Mouse (Mus musculus) induced T-regulatory cell, adult 2 months (primary cell): ENCODE results near the gene Tpra1.

ENCODE experiments used
- DNase-seq: peaks from one replicate; pipeline ENCODE4 v3.0.0-alpha.2; 2012; ENCODE audit warnings: low read depth

The Tpra1 gene

DNA sequence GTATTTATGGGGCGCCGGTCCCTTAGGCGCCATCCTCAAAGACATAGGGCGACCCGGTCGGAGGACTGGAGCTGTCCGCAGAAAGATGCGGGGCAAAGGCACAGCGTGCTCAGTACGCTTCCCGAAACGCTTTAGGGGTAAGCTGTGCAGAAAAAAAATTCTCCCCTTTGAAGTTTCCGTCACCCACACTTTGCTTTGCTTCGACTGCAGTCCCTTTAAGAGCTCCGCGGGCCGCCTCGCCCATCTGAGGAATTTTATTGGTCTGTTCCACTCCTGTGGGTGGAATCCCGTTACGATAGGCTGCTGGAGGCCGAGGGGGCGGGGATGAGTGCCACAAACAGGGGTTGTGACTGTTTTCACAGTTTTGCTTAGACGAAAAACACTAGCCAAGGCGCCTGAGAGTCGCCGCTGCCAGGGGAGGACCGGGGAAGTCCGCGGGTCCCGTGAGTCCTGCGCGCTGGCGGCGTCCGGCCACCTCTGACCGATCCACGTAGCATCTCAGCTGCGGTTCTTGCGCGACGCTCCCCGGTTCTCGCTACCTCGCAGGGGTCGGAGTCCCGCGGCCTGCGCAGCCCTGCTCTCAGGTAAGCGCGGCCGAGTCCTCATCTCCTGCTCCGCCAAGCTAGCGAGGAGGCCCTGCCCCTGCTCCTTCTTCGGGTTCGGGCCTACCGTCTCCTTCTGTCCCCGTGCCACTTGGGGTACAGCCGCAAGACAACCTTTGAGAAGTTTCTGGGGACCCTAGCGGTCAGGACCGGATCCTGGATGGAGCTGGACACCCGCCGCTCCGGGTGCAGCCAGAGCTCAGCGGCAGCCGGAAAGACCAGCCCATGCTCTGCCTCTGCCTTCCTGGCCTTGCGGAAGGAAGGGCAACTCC, at the start of gene Tpra1:
TSS of gene Tpra1 (plus strand) at position 305 of the 874 bp plus-strand sequence.
- peak; percentile 97 for DNase-seq

DNA sequence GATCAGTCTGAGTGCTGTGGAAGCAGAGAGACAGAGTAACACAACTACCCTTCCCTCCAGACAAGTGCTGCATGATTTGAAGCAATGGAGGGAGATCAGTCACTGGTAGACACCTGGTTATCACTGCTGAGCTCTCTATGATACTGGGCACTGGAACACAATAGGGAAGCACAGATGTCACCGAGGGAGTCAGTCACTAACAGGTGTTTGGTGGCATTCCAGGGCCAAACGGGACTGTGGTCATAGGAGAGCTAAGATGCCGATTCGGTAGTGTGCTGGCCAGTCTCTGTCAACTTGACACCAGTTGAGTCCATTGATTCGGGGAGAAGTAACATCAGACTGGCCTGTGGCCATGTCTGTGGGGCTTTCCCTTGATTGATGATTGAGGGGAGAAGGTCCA, 47.5 kb upstream of the Tpra1 start:
- DNase-seq: no peak

DNA sequence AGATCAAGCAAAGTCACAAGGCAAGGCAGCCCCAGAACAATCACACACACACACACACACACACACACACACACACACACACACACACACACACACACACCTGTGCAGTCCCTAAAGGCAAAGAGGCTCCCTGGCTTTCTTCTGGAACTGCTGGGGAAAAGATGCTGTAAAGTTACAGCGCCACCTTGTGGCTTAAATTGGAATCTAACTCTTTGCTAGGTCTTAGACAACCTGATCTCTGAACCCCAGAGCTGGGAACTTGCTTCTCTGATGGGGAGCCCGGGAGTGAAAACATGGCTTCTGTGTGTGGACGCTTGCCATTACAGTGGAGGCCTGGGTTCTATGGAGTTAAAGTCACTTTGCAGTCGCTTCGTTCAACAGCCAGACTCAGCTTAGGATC, 46.4 kb upstream of the Tpra1 start:
- peak; percentile 85 for DNase-seq

DNA sequence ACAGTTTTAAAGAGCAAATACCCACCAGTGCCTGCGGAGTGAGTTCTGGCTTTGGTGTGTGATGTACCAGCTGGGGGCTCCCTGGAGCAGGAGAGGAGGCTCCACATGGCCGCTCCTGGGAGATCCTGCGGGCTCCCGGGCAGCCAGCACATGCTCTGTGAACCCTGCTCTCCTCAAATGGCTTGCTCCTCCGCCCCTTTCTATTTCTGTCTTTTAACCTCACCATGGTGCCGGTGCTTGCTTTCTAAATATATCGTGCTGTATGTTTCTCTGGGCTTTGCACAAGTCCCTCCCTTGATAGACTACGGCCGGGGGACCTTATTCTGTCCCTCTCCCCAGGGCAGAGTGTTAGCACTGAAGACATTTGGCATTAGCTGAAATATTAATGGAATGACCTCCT, 44.8 kb upstream of the Tpra1 start:
- DNase-seq: no peak

DNA sequence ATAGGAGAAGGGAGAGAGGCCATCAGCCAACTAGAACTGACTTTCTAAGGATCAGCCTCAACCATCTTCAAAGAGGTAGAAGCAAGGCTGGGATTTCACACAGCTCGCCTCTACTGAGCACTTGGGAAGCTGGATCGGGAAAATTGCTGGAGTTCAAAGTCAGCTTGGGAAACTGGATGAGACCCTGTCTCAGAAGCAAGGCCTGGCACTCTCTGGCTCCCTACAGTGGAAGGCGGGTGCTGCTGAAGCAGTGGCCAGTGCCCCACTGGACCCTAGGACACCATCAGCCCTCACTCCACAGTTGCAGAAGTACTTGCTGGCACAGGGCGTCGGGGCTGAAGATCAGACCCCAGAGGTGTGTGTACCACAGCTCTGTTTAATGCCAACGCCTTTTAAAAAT, 44.2 kb upstream of the Tpra1 start:
- DNase-seq: no peak

DNA sequence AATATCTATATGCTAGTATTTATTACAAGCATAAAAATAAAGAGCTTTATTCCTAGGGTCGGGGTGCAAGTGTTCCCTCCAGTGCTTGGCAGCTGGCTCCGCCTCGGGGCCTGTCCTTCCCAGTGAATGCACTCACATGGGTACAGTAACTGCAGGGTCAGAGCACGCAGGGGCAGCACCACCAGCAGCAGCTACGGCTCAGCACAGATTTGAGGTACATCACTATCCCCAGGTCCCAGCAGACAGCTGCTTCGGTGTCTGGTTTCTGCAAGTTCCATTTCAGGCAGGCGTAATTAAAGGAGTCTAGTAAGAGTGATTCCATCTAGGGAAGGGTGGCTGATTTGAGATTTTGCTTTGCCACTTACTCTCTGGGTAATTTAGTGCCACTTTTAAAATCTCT, 43.7 kb upstream of the Tpra1 start:
- DNase-seq: no peak

DNA sequence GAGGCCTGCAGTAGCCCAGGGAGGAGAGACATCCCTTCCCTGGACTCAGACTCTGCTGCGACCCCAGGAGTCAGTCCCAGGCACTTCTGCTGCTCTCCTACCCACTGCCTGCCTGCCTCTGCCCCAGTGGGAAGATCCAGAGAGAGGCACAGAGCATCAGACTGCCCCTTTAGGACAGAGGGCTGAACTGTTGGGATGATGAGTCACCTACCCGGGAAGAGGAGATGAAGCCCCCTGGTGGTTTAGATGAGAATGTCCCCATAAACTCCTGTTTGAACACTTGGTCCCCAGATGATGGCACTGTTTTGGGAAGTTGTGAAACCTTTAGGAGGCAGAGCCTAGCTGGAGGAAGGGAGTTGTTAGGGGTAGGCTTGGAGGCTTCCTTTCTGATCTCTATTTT, 41.1 kb upstream of the Tpra1 start:
- peak; percentile 54 for DNase-seq

DNA sequence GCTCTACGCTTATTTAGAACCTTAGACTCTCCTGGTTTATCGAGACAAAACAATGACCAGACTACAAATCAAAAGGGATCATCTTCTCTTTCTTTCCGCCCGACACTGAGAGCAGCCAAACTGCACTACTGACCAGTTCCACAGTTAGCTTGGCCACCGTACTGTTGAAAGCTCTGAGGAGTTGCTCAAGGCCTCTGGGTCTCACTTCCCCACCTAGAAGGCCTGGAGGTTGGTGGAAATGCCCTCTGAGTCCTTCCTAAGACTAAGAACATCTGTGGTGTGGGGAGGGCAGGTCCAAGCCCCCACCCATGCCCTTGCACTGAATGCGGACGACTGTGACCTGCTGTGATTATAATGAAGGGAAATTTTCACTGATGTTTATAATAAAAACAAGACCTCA, 36.3 kb upstream of the Tpra1 start:
- DNase-seq: no peak

DNA sequence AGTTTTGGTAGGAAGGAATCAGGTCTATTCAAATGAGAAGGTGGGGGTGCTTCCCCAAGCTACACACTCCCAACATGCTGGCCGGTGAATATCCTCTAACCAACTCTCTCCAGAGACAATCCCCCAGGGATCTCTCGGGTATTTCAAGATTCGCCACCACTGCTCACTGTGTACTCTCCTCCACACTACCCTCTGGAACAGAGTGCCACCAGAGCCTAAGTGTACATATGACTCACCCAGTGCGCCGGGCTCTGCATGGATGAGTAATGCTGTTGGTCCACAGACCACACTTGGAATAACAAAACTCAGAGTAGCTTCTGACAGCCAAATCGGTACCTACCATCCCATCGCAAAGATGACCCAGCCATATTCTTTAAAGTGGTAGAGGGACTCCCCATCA, 32.6 kb upstream of the Tpra1 start:
- DNase-seq: no peak

DNA sequence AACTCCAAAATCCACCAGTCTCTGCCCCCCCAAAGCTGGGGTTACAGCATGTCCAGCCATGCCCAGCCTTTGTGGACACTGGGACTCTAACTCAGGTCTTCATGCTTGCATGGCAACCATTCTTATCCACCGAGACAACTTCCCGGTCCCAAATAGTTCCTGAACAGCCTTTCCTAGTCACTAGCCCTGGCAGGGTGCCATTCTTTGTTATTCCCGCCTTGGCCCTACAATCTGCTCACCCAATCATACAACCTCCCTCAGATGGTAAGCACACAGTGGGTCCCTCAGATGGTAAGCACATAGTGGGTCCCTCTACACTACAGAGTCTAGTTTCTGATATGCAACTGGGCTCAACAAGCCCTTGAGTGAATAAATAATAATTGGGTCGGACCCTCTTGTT, 31.5 kb upstream of the Tpra1 start:
- no peak for DNase-seq

DNA sequence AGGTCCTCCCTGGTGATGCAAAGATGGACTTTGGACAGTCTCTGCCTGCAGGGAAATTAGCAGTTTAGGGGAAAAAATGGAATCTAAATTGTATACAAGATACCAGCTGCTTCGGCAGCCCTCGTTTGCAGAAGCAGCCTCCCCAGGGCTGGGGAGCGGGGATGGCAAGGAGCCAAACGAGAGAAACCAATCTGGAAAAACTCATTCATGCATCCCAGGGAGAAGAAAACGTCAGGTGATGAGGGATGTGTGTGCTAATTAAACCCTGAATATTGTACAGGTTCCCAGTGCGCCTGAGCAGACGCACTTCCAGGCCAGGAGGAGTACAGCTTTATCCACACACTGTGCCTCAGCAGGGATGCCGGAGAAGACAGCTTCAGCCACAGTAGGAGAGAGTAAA, 30.5 kb upstream of the Tpra1 start:
- no peak for DNase-seq

DNA sequence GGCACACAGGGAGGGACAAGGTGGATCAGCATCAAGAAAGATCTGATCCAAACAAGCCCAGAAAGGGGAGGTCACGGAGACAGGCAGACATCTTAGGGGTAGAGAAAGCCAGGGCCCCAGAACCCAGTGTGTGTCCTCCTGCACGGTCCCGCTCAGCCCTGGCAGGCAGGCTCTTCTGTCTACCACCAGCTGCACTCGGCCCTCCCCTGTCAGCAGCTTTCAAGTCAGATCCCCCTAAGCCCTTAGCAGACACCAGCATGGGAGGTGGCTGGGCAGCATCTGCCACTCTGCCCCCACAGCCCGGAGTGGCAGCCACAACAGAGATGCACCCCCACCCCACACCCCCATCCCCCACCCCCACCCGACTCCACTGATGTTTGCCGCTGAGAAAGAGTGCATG, 29.2 kb upstream of the Tpra1 start:
- DNase-seq: no peak

DNA sequence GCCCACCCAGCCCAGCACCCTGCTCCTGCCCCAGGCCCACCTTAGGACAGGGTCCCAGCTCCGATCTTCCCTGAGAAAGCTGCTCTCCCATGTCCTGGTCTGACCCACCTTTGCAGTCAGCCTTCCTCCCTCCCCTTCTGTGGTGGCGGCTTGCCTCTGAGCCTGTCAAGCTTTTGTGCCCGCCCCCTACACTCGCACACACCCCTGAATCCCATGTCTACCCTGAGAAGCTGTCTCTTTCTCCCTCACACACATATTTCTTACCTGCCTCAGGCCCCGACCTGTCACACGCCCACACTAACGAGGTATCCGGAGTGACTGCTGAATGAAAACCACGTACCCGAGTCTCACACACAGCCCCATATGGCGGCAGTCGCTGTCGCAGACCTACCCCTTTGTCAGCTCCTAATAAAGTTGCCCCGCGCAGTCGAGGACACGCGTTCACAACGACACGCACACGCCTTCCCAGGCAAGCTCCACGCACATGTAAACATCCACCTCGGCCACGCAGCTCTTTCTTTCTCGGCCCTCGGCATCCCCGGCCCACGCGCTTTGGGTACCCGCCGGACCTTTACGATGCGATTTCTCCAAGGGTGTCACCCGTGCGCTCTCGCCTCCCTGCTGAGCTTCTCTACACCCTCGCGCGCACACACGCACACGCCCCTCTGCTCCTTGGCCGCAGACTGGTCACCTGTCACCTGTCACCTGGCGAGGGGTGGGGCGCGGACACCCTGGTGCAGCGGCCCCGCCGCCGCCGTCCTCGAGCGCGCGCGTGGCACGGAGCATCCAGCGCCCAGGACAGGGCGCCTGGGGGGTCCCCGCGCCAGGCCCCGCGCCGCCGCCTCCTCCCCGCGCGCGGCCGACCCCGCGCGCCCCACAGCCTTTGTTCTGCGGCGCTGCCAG, 27.8 kb upstream of the Tpra1 start:
- DNase-seq: no peak

DNA sequence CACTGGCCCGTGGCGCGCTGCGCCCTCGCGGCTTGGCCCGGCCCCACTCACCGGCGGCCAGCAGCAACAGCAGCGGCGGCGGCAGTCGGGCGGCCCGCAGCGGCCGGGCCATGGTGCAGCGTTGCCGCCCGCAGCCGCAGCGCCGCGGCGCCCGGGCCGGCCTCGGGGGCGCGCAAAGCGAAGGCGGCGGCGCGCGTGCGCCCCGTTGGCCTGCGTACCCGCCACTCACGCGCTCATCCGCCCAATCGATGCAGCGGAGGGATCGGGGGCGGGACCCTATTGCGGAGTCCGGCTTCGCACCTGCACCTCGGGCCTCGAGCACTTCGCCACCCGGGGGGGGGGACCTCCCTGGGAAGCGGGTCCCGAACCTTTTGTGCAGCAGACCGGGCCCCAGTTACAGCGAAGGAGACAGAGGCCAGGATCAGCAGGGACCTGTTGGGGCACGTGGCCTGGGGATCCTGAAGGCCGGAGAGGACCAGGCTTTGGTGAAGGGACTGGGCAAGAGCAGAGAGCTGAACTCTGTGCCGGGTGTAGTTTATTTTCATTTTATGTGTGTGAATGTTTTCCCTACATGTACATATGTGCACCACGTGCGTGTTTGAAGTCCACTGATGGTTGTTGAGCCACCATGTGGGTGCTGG, 27.1 kb upstream of the Tpra1 start, which contains the start of gene Podxl2:
TSS of gene Podxl2 (minus strand) at position 177 of the 641 bp plus-strand sequence.
- DNase-seq: peak; percentile 28

DNA sequence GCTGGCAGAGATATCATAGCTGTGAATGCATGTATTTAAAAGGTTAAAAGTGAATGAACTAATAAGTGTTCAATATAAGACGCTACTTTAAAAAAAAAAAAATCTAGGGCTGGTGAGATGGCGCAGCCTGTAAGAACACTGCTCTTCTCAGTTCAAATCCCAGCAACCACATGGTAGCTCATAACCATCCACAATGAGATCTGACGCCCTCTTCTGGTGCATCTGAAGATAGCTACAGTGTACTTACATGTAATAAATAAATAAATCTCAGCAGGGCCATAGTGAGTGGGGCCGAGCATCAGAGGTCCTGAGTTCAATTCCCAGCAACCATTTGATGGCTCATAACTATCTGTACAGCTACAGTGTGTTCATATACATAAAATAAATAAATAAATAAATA, 22.6 kb upstream of the Tpra1 start:
- no peak for DNase-seq

DNA sequence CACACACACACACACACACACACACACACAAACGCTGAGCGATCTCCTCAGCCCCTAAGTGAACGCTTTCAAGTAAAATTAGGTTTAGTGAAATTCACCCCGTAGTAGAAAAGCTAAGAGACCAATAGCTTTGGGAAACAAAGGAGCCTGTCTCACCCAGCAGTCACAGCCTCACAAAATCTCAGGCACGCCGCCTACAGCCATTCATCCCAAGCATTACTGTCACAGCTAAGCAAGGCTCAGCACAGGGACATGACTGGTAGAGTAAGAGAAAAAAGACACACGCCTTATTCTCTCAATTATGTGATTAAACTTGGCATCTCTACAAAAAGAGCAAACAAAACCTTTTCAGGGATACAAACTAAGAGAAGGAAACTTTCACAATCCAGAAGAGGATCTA, 20.7 kb upstream of the Tpra1 start:
- DNase-seq: no peak

DNA sequence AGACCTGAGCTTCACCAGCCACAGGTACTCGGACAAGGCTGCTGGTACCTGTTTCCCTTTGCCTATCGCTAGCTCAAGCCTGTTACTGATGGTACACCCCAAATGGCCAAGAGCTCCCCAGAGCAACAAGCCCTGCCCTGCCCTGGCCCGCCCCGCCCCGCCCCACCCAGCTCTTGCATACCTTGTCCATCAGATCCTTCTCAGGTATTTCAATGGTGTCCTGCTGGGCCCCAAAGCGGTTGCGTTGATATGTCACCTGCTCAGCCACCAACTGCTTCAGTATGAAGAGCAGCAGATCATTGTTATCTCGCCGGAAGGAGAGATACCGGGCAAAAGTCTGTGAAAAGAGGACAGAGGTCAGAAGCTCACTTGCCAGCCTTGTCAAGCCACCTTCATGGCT, 17.9 kb upstream of the Tpra1 start:
- DNase-seq: no peak

DNA sequence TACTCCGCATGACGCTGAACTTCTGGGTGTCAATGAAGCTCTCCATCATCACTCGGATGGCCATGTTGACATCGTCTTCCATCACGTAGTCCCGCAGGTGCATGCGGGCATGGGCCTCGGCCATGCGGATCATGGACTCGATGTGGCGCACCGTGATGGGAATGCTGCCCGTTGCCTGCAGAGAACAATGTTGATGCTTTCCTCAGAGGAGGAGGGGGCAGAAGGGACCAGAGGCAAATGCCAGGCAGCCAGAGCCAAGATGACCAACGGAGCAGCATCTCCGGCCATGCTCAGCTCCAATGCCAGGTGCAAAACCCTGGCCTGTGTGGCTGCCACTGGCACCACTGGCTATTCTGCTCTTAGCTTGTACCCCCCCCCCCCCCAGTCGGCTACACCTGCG, 17.4 kb upstream of the Tpra1 start:
- DNase-seq: no peak

DNA sequence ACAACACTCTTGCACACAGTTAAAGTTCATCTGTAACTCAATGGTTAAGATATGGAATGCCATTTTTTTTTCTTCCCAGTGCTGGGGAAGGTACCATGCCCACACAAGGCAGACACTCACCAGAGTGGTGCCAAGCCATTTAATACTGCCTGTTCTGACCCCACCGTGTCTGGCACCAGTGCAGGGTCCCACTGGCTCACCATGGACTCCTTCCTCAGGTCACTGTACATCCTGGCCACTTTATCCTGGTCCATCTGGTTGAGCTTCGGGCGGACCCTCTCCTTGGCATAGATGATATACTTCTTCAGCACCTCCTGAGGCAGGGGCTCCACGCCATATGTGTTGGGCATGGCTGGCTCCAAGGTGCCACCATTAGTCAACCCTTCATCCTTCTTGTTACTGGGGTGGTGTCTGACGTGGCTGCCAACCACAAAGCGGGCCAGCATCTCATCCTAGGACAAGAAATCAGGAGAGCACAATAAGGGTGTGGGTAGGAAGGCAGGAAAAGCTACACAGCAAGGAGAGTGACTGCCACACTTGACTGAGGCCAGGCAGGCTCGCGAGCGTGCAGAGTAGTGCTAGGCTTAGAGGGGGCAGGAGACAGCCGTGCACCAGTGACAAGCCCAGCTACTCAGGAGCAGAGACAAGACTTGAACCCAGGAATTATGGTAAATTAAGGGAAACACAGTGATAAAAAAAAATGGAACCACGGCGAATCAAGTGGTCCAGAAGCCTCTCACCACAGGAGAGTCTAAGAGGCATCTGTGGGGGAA, 16.2 kb upstream of the Tpra1 start:
- DNase-seq: no peak

DNA sequence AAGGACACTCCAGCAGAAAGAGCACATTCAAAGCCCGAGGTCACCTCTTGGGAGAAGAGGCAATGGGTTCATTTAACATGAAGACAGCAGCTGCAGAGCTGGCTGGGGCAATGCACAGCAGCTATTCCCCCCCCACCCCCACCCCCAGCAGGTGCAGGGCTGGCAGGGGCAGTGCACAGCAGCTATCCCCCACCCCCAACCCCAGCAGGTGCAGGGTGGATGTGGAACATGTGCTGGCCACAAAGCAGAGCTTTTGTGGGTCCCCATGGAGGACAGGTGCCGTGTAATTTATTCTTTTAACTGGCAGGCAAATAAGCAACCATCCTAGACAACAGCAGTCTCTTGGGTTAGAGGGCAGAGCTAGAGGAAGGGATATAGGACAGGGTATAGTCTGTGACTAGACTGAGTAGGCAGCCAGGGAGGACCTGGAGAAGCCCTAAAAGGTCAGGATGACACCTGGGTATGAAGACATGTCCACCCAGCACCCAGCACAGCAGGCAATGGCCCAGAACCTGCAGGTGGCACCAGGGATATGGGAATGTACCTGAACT, 15.6 kb upstream of the Tpra1 start:
- DNase-seq: no peak

DNA sequence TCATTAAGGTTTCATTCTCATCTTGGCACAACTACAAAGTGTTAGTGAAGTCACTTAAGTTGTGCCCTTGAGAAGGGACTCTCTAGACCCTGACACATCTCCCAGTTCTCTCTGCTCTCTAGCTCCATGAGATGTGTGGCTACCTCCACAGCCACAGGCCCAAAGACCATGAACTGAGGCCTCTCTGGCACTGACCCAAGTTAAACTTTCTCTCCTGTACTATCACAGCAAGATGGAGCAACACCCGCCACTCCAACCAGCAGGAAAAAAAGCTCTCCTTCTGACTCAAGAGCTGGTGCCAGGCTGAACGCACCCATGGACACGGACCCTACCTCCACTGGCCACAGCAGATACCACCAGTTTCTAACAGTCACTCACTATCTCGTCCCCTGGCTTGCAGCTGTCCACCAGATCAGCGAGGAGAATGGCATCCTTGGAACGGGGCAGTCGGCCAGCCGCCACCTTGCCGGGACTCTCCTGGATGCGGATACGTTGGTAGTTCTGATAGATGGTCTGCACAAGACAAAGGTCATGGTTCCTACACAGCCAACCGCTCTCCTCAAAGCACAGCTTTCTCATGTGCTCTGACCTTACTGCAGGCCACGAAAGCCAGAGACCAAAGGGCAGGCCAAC, 12.5 kb upstream of the Tpra1 start:
- DNase-seq: no peak
